Mouse (Mus musculus) layer of hippocampus, postnatal 25 days (tissue): Measurements from ENCODE around the gene Dnmt1. TPM values are rescaled to one million over a fixed set of nuclear protein-coding genes. Genes with fewer than 3 reads are reported as not detected.

Source experiments
- DNase-seq, 2 experiments: peaks; one replicate each; pipeline ENCODE4 v3.0.0; 2022; ENCODE audit warnings: mixed read lengths in 2 of 2, low spot score in 1 of 2; ENCODE audit errors: extremely low spot score in 1 of 2
- total RNA-seq, 2 experiments: library from RNA; stranded (reverse); gene quantifications; 2 replicates each; pipeline ENCODE4 v1.2.3; 2021

Dnmt1 gene
- total RNA-seq, 2 experiments from 2014 or later: 34.6 to 36.3 TPM

DNA sequence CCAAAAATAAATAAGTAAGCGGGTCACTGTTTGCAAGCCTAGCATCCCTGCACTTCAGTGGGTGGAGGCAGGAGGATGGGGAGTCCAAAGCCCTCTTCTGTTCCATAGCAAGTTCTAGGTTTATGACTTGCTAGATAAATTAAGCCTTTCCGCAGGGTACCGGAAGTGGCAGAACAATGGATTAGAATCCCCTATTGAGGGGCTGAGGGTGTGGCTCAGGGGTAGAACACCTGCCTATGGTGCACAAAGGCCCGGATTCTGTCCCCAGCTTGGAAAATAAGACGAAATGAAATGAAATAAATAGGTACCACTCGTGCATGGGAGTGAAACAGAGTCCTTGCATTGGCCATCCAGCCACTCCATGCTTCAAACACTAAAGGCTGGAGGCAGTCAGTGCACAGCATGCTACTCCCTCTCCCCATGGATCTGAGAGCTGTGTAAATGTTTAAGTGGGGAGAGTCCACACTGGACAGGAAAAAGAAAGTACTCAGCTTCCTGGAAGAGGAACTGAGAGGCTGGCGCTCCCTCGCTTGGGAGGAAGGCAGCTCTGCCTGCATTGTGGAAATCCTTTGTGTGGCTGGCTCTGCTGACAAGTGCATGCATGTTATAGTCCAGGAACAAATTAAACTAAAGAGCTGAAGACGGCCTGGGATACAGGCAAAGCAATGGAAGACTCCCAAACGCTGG lies 18.9 kb upstream of the Dnmt1 start:
- DNase-seq: no peak

DNA sequence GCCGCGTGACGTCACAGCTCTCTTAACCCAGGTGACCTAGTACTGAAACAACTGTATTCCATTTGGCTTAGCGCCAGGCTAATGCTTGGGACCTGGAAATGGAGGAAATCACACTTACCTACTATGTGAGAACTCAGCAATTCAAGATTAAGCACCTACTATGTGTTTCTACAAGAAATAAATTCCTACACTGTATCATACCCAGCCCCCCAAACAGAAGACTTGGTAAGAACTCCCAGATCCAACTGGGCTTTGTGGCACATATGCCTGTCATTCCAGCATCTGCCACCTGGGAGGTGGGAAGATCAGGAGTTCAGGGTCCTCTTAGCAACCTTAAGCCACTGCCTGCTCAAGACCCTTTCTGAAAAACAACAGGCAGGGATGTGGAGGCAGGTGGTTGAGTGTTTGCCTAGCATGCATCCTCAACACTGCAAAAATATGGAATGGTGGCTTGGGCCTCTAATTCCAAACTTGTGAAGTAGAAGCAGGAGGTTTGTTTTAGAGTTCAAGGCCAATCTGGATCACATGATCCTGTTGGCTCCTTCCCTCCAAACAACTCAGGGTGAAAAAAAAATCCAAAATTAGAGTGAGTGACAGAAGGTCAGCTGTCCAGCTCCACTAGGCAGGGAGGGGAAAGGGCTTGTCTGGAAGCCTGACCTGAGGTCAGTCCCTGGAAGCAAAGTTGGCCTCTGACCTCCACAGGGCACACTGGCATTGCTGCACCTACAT lies 17.4 kb upstream of the Dnmt1 start:
- DNase-seq: no peak

DNA sequence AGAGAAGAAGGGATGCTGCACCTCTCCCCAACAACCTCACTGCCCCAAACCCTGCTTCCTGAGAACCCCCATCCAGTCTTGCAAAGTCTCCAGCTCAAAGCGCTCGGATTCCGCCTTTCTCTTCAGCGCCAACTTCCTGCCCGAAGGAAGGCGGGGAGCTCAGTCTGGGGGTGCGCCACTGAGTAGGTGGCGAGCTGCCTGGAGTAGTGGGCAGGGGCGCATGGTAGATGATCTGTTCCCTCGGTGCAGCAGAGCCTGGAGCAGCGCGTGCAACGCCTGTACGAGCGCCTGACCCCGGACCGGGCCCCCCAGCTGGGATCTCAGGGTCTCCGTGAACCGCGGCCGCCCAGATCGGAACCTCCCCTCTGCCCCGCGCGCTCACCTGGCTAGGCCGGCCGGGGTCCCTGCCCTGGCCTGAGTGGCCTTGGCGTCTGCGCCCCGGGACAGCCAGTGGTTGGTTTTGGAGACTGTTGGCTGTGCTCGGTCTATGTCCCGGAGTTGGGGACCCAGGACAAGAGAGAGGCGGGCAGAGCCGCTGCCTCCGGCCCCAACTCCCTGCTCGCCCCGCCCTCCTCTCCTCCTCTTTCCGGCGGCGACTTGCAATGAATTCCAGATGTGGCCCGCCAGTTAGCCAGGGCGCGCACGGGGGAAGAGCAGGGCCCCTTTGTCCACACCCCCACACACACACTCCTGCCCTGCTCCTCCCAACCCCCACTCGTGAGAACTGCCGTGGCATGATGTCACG lies 16.7 kb upstream of the Dnmt1 start, which contains the start of gene S1pr2:
TSS of gene S1pr2 (minus strand) at position 566 of the 745 bp plus-strand sequence.
- DNase-seq: peak; percentile 19 to 31

DNA sequence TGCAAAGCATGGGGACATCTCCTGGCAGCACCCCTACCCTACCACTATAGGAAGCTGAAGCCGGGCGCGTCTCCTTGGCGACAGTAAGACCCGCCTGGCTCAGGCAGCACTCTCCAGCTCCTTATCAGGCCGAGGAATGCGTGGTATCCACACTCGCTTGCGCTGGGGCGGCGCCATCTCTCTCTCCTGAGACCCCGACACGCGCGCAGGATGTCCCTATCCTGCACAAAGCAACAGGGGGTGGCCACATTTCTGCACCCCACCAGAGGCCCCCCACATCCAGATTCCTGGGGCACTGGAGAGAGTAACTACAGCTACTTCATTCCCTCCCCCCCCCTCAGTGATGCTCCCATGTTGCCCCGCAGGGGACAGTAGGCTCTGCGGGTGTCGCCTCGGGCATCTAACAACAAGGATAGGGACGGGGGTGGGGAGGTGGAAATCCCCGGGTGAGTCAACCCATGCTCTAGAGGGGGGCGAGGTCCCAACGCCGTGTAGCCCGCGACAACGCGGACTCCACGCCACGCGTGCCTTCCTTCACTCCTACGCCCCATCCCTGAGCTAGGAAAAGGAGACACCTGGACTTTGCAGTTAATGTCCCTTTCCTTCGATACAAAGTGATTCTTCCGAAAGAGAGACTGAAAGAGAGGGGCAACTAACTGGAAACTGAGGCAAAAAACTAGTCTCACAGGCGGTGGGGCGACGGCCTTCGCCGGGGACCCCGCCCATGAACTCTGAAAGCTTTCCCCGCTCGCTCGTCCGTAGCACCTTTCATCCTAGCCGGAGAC lies 15.9 kb upstream of the Dnmt1 start:
- DNase-seq: no peak

DNA sequence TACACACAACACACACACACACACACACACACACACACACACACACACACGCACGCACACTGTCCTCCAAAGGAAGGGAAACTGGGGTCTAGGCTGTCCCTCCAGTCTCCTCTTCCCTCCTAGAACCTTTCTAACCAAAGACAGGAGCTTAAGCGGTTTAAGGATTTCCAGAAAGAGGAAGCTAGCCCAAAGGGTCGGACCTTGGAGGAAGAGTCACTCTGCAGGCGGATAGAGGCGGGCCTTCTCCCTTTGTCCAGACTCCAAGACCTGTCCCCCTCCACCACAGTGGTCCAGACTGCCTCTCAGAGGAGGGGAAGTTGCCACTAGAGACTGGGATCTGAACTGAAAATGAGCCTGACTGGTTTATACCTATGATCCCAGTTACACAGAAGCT lies 14.0 kb upstream of the Dnmt1 start:
- no peak for DNase-seq

DNA sequence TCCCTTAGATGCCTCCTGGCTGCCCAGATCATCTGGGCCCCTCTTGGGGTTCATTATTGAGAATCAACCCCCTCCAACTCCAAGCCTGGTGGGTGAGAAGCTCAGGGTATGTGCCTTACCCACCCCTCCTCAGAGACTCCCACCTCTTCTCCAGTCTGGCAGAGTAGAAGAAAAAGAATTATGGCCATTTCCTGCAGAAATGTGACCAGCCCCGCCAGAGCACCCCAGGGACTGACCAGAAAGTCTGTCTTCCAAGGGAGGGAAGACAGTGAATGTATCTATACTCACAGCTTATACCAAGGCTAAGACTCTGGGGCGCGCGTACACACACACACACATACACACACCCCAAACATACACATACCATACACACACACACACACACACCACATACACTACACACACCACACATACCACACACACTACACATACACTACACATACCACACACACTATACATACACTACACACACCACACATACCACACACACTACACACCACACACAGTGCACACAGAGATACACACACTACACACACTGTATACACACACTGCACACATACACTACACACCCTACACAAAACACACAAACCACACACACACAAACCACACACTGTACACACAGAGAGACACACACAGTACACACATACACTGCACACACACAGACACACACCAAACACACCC lies 13.5 kb upstream of the Dnmt1 start:
- no peak for DNase-seq

DNA sequence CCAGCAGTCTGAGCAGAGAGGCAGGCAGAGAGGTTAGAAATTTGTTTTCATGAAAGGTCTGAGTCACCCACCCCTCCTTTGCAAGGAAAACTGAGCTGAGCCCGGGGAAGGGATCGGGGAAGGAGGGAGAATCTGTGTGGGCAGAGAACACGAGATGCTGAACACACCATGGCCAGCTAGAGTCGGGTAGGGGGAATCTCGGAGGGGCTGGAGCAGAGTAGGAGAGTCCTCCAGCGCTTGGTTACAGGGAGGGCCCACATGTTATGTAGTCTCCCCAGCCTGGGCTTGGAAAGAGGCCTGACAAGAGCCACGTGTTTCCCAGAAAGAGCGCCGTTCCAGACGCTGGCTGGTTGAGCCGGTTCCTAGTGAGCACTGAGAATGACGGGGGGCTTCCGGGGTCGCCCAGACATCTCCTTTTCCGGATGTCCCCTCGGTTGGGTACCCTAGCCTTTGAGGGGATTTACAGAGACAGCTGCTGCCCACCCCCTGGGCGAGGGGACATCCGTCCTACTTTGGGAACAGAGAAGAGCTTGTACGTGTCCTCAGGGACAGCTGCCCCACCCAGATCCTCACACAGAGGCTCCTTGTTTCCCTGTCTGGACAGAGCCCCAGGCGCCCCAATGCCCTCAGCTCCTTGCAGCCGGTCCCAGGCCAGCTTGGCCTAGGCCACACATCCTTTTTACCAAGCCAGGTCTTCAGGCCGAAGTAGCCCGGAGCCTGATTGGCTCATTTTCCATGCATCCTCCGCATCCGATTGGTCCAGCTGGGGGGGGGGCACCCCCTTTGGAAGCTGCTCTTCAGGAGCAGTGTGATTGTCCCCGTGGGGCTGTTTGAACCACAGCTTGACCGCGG lies 12.7 kb upstream of the Dnmt1 start:
- peak; percentile 45 to 52 for DNase-seq

DNA sequence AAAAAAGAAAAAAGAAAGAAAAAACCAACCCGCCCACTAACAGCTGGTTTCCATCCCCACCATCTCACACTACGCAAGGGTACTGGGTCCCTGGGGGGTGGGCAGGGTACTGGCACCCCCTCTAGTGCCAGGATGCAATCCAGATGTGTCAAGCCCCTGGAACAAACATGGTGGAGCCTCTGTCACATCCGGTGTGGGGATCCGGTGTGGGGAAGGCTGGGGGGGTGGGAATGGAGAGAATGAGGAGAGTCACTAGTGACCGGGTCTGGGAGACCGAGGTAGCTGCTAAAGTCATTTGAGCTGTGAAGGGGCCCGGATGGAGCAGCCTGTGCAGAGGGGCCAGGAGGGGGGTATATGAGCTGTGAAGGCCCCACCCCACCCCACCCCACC lies 12.1 kb upstream of the Dnmt1 start:
- no peak for DNase-seq

DNA sequence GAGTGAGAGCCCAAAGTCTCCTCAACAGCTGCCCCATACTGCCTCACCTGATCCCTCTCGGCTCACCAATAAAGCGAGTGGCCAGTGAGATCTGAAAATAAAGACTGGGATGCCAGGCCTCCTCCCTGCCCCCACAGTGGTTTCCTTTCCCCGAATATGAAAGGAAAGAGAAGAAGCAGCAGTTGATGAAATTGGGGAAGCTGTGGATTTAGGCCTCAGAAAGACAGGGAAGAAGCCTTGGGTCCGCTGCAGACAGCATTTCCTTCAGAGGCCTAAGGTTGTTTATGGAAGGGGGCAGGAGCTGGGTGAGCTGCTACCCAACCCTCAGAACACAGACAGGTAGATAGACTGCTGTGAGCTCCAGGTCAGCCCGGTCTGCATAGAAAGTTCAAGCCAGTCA lies 7.1 kb upstream of the Dnmt1 start:
- DNase-seq: no peak

DNA sequence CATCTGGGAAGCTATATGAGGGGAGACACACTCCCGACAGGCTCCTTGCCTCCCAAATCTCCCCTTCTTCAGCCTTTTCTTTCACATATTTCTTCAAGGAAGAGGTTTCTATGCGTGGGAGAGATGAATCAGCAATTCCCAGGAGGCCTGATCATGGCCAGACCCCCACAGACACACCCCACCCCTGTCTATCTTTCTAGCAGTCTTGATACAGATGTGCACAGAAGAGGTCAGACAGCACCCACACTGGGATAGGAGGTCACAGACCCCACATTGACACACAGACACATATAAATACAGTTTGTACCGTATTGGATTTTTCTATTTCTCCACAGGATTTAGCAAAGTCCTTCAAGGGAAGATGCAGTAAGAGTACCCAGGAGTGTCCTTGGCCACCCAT lies 6.3 kb upstream of the Dnmt1 start:
- no peak for DNase-seq

DNA sequence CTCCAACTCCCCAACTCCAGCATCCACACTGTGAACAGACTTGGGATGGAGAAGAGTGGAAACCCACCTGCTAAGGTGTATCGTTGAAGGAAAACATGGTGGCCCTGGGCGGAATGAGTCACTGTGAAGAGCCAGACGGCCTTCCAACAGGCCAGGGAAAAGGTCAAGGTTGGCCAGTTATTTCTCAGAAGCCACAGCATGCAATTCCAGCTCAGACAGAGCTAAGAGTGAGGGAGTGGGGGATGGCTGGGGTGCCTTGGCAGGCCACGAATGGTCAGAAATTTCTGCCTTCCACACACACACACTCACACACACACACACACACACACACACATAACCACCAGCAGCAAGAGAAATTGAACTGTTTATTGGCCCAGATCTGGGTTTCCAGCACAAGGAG lies 5.9 kb upstream of the Dnmt1 start:
- DNase-seq: no peak

DNA sequence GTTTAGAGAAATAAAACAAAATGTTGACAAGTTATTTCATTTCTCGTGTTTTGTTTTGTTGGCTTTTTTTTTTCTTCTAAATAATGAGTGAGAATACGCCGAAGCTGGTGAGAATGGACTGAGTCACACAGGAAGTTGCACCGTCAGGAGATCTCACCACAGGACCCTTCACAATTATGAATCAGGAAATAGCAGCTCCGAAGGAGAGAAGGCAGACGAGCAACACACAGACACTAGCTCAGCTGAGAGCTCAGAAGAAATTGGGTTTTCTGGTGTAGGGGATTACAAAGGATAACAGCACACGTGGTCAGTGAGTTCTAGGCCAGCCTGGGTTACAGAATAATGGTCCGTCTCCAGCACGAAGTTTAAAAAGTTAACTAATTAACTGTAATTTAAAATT lies 1.9 kb upstream of the Dnmt1 start:
- no peak for DNase-seq

DNA sequence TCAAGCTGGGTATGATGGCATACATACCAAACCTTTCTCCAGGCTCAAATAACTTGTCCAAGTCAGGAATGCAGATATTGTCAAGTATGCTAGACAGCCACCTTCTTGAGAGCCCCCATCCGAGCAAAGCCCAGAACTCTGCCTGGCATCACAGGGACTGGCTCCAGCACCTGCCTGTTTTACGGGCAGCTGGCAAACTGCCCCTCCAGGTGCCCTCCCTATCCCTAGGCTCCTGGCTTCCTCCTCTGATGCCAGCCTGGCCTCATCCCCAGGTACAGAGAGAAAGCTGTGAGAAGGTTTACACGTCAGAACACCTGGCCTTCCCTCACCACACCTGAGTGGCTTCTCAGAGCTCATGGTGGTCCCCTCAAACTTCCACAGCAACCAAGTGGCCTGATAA lies 2.7 kb downstream of the Dnmt1 start:
- no peak for DNase-seq

DNA sequence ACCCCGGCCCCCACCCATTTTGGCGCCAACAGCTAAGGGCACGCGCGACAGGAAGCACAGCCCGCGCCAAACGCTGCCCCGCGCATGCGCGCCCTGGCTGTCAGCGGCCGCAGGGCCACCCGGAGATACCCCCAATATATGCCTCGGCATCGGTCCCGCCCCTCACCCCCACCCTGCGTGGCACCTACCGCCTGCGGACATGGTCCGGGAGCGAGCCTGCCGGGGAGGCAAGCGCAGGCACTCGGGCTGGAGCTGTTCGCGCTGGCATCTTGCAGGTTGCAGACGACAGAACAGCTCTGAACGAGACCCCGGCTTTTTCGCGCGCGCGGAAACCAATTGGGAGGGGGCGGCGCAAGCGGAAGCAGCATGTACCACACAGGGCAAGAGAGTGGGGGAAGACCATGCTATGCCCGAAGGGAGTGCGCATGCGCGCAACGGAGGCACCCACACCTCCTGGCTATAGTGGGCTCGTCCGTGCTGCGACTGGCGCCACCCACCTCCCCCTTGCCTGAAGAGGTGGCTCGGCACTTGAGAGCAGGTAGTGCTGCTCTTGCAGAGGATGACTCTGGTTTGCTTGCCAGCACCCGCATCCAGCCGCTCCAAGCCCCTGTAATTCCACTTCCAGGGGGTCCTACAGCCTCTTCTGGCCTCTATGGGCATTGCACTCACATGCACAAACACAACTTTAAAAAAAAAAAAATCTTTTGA lies 7.0 kb downstream of the Dnmt1 start:
- DNase-seq: peak; percentile 91 to 94

DNA sequence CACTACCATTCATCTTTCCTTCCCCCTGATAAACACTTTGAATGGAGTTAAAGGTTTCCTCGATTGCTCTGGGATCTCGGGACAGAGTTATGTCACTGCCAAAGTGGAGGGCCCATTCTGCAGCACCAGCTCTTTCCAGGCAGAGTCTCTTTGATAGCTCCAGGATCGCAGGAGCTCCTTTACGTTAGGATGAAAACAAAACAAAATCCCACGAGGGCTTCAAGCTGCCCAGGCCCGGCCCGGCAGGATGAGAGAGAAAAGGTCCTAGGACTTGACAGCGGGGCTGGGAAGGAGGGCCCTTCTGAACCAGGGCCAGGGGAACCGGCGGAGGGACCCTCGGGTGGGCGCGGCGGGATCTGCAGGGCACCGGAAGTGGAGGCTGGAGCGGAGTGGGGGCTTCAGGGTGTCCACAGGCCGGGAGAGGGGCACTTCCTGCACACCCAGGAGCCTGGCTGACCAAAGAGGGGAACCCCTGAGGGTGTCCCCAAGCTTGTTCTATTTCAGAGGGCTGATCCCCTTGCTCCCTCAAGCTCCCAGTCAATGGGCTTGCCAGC lies 7.6 kb downstream of the Dnmt1 start:
- no peak for DNase-seq

DNA sequence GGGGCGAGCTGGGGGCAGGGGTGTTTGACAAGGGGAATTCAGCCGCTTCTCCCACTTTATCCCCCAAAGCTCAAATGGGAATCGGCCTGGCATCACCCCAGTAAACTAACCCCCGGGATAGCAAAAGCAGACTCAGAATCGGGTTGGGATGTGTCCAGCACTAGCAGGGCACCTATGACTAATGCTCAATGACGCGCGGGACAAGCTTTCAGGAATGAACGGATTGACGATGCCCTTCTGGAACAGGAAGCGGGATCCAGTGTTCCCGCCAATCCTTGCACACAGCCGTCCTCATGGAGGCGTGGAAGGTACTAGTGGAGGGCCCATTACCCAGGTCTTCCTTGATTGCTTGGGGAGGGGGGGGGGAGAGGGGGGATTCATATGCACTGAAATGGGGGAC lies 8.2 kb downstream of the Dnmt1 start:
- no peak for DNase-seq

DNA sequence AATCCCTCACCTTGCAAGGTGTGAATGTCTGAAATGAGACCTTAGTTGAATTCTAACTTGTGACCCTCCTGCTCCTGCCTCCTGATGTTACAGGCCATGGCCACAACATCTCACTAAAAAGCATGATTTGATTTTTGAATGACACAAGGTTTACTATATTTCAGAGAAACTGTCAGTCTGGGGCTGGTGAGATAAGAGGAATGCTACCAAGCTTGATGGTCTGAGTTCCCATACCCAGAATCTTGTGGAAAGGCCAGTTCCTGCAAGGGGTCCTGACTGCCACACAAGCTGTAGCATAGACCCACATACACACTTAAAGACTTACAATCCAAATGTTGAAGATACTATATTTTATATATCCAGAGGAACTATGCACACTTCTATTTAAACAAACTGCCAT lies 9.3 kb downstream of the Dnmt1 start:
- DNase-seq: no peak
